Mouse (Mus musculus) stomach, postnatal 0 days (tissue): ENCODE results near the gene Cish.

Experiments used
- CTCF ChIP-seq: IDR thresholded peaks from 2 replicates; pipeline ENCODE4 v1.5.1; 2016; ENCODE audit warnings: antibody characterized with exemption, low read depth, mild to moderate bottlenecking, moderate library complexity
- EP300 ChIP-seq: optimal IDR thresholded peaks from 2 replicates; pipeline ENCODE3; 2016; ENCODE audit warnings: antibody characterized with exemption

DNA sequence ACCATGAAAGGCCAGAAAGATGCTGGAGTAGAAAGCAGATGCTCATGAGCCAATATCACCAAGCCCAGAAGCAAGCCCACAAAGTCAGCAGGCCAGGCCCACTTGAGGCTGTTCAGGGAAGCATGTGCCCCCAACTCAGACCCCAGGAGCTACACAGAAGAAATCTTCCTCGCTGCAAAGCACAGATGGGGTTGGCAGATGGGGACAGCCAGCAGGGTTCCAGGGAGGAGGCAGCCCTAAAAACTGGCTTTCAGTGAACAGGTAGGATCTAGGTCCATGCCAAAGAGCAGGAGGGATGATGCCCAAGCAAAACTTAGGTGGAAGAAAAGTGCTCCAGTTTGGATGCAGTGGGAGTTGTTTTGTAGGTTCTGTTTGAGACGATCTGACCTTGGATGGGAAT, 35.4 kb upstream of the Cish start:
- TF ChIP-seq CTCF (no peak), EP300 (no peak)
